Mouse (Mus musculus) lung, postnatal 0 days (tissue): Measurements from ENCODE around the gene Osbpl6.

ENCODE experiments used
- CTCF ChIP-seq: IDR thresholded peaks from 2 replicates; pipeline ENCODE4 v1.5.1; 2016; ENCODE audit warnings: antibody characterized with exemption, mild to moderate bottlenecking
- EP300 ChIP-seq: IDR thresholded peaks from 2 replicates; pipeline ENCODE4 v1.6.1; 2016; ENCODE audit warnings: antibody characterized with exemption, mild to moderate bottlenecking, control low read depth

- TF ChIP-seq CTCF (no peak), EP300 (no peak)
These were observed 128.6 kb downstream of the Osbpl6 start for GRCm38 (mm10) chr2:76534932-76535331.
